Mouse (Mus musculus) ES-Bruce4 (cell line): ENCODE results near the gene Hoxa3.

Experiments used
- CTCF ChIP-seq: IDR thresholded peaks from one replicate; pipeline ENCODE4 v1.8.1; 2011; ENCODE audit warnings: low read depth, low read length
- POLR2A ChIP-seq: IDR thresholded peaks from one replicate; pipeline ENCODE4 v1.8.1; 2011; ENCODE audit warnings: low read length; ENCODE audit not compliant: insufficient read depth

- TF ChIP-seq POLR2A (no peak), CTCF (no peak)
Measured at GRCm38 (mm10) chr6:52160511-52161335, 52.4 kb downstream of the Hoxa3 start.
